Mouse (Mus musculus) heart, embryonic 11.5 days (tissue): ENCODE measurements at regions not wholly inside any gene's neighbourhood (a gene's known extent, or its start where the extent isn't known, plus 50 kb on each side); places are given as distances from the start of the nearest gene placed in this dataset.

Source experiments
- ATAC-seq: fragments of 200-750 bp; cut with Nextera tagmentation; replicated peaks from 2 replicates; pipeline ENCODE4 v1.8.0; 2017; ENCODE audit warnings: moderate library complexity; ENCODE audit not compliant: insufficient number of reproducible peaks, low FRiP score, low TSS enrichment
- H3K27ac ChIP-seq: fragments of 300-500 bp; sonication (generic); 2 replicates; pipeline ENCODE4 v1.5.1; 2014; ENCODE audit warnings: mild to moderate bottlenecking, low read depth, low read length
- H3K27me3 ChIP-seq: fragments of 300-500 bp; sonication (generic); 2 replicates; pipeline ENCODE4 v1.6.1; 2014; ENCODE audit warnings: mild to moderate bottlenecking, low read length, mixed read lengths; ENCODE audit not compliant: control insufficient read depth, insufficient read depth
- H3K36me3 ChIP-seq: fragments of 300-500 bp; sonication (generic); 2 replicates; pipeline ENCODE4 v1.6.1; 2014; ENCODE audit warnings: mild to moderate bottlenecking, low read length, moderate library complexity, mixed read lengths; ENCODE audit not compliant: control insufficient read depth, insufficient read depth
- H3K4me1 ChIP-seq: fragments of 300-500 bp; sonication (generic); 2 replicates; pipeline ENCODE4 v1.6.1; 2014; ENCODE audit warnings: low read length; ENCODE audit not compliant: control insufficient read depth, insufficient read depth
- H3K4me2 ChIP-seq: fragments of 300-500 bp; sonication (generic); 2 replicates; pipeline ENCODE4 v1.6.1; 2014; ENCODE audit warnings: mild to moderate bottlenecking, moderate library complexity
- H3K4me3 ChIP-seq: fragments of 300-500 bp; sonication (generic); 2 replicates; pipeline ENCODE4 v1.5.1; 2014; ENCODE audit warnings: low read depth, low read length
- H3K9ac ChIP-seq: fragments of 300-500 bp; sonication (generic); 2 replicates; pipeline ENCODE4 v1.6.1; 2014; ENCODE audit warnings: mild to moderate bottlenecking, low read depth, low read length, moderate library complexity
- H3K9me3 ChIP-seq: fragments of 300-500 bp; sonication (generic); replicated peaks from 2 replicates; pipeline ENCODE4 v1.6.1; 2016; ENCODE audit warnings: low read length; ENCODE audit not compliant: control insufficient read depth
- WGBS: fragments of 180-500 bp; shearing (Covaris S2); extraction: QIAGEN DNeasy Blood & Tissue Kit; methylation state at CpG from one replicate; pipeline ENCODE4 v1.1.7; 2014; ENCODE audit not compliant: insufficient replicate concordance; 5-methylcytosine and 5-hydroxymethylcytosine counted together

- ATAC-seq: no peak
- Histone ChIP-seq H3K9me3 (no peaks in the 10 kb centered on the region), H3K9ac (peak overlapping the region; percentile 40; the same call in 1 of the 2 replicates), H3K4me1 (peaks cover 3% of the 10 kb centered on the region; the same call in 1 of the 2 replicates), H3K4me3 (peak overlapping the region; percentile 43), H3K27me3 (peaks cover 16% of the 10 kb centered on the region; the same call in 1 of the 2 replicates), H3K36me3 (no peaks in the 10 kb centered on the region), H3K27ac (no peak overlapping the region), H3K4me2 (peak overlapping the region; percentile 79)
- WGBS: 11% methylated on average over 22 of the region's 22 CpGs
Measured at GRCm38 (mm10) chr8:89271381-89272355, 227.7 kb upstream of the Sall1 start.

GRCm38 (mm10) chr8:89270001-89270400 is 226.0 kb upstream of the Sall1 start:
- H3K4me2 ChIP-seq: no peak overlapping the region
- H3K27me3 ChIP-seq: peaks cover 16% of the 10 kb centered on the region; the same call in 1 of the 2 replicates
- peaks cover 6% of the 10 kb centered on the region; the same call in 1 of the 2 replicates for H3K9me3 ChIP-seq
- H3K4me1 ChIP-seq: peaks cover 3% of the 10 kb centered on the region; the same call in 1 of the 2 replicates
- 38% methylated on average over 1 of the region's 1 CpGs for WGBS
- H3K36me3 ChIP-seq: no peaks in the 10 kb centered on the region
- no peak overlapping the region for H3K4me3 ChIP-seq
- H3K9ac ChIP-seq: no peak overlapping the region
- ATAC-seq: no peak
- H3K27ac ChIP-seq: no peak overlapping the region

- Histone ChIP-seq H3K4me2 (no peak overlapping the region), H3K4me3 (no peak overlapping the region), H3K9me3 (peaks cover 7% of the 10 kb centered on the region; the same call in 1 of the 2 replicates), H3K27ac (no peak overlapping the region), H3K36me3 (no peaks in the 10 kb centered on the region), H3K4me1 (no peaks in the 10 kb centered on the region), H3K9ac (no peak overlapping the region), H3K27me3 (no peaks in the 10 kb centered on the region)
- ATAC-seq: no peak
- WGBS: 69% methylated on average over 15 of the region's 15 CpGs
Measured at GRCm38 (mm10) chr8:89261163-89261812, 217.3 kb upstream of the Sall1 start.

- no peak overlapping the region for H3K9ac ChIP-seq
- H3K36me3 ChIP-seq: no peaks in the 10 kb centered on the region
- H3K27ac ChIP-seq: no peak overlapping the region
- H3K4me1 ChIP-seq: no peaks in the 10 kb centered on the region
- no peak overlapping the region for H3K4me2 ChIP-seq
- H3K9me3 ChIP-seq: no peaks in the 10 kb centered on the region
- no peaks in the 10 kb centered on the region for H3K27me3 ChIP-seq
- no peak overlapping the region for H3K4me3 ChIP-seq
- no peak for ATAC-seq
- WGBS: 67% methylated on average over 5 of the region's 5 CpGs
Measured at GRCm38 (mm10) chr8:89259881-89260280, 215.9 kb upstream of the Sall1 start.

GRCm38 (mm10) chr8:89246342-89246741 is 202.4 kb upstream of the Sall1 start:
- WGBS: 77% methylated on average over 4 of the region's 4 CpGs
- Histone ChIP-seq H3K4me2 (no peak overlapping the region), H3K9me3 (no peaks in the 10 kb centered on the region), H3K36me3 (no peaks in the 10 kb centered on the region), H3K27ac (no peak overlapping the region), H3K27me3 (0 out of 2 replicates have a peak, but pooled peaks cover 5% of the 10 kb centered on the region), H3K4me1 (no peaks in the 10 kb centered on the region; the same call in 1 of the 2 replicates), H3K4me3 (no peak overlapping the region), H3K9ac (no peak overlapping the region)
- no peak for ATAC-seq

- H3K4me3 ChIP-seq: peak overlapping the region; percentile 23; the same call in 1 of the 2 replicates
- no peak overlapping the region for H3K27ac ChIP-seq
- H3K27me3 ChIP-seq: 0 out of 2 replicates have a peak, but pooled peaks cover 5% of the 10 kb centered on the region
- 28% methylated on average over 25 of the region's 25 CpGs for WGBS
- no peaks in the 10 kb centered on the region; the same call in 1 of the 2 replicates for H3K4me1 ChIP-seq
- ATAC-seq: no peak
- H3K9ac ChIP-seq: no peak overlapping the region
- H3K36me3 ChIP-seq: no peaks in the 10 kb centered on the region
- peak overlapping the region; percentile 56 for H3K4me2 ChIP-seq
- H3K9me3 ChIP-seq: no peaks in the 10 kb centered on the region
Measured at GRCm38 (mm10) chr8:89245131-89245751, 201.3 kb upstream of the Sall1 start.

- no peaks in the 10 kb centered on the region; the same call in 1 of the 2 replicates for H3K4me1 ChIP-seq
- H3K27ac ChIP-seq: no peak overlapping the region
- H3K36me3 ChIP-seq: no peaks in the 10 kb centered on the region
- H3K9ac ChIP-seq: no peak overlapping the region
- H3K27me3 ChIP-seq: 0 out of 2 replicates have a peak, but pooled peaks cover 5% of the 10 kb centered on the region
- ATAC-seq: no peak
- no peak overlapping the region for H3K4me2 ChIP-seq
- no peaks in the 10 kb centered on the region for H3K9me3 ChIP-seq
- H3K4me3 ChIP-seq: no peak overlapping the region
- 47% methylated on average over 5 of the region's 5 CpGs for WGBS
Measured at GRCm38 (mm10) chr8:89241686-89242085, 197.7 kb upstream of the Sall1 start.

- Histone ChIP-seq H3K9ac (no peak overlapping the region), H3K36me3 (no peaks in the 10 kb centered on the region), H3K27me3 (0 out of 2 replicates have a peak, but pooled peaks cover 5% of the 10 kb centered on the region), H3K4me1 (no peaks in the 10 kb centered on the region), H3K4me2 (no peak overlapping the region), H3K9me3 (no peaks in the 10 kb centered on the region), H3K4me3 (no peak overlapping the region), H3K27ac (no peak overlapping the region)
- no peak for ATAC-seq
- WGBS: 80% methylated on average over 2 of the region's 2 CpGs
Measured at GRCm38 (mm10) chr8:89239626-89240025, 195.7 kb upstream of the Sall1 start.
